Mouse (Mus musculus) midbrain, embryonic 15.5 days (tissue): ENCODE data around the gene Caly. TPM values are rescaled to one million over a fixed set of nuclear protein-coding genes. Genes with fewer than 3 reads are reported as not detected.

Source experiments
- ATAC-seq: fragments of 200-750 bp; cut with Nextera tagmentation; replicated peaks from 2 replicates; pipeline ENCODE4 v1.8.0; 2017; ENCODE audit warnings: moderate TSS enrichment
- H3K27ac ChIP-seq: fragments of 300-500 bp; sonication (generic); 2 replicates; pipeline ENCODE4 v1.5.1; 2015; ENCODE audit warnings: mild to moderate bottlenecking, inconsistent platforms
- H3K27me3 ChIP-seq: fragments of 300-500 bp; sonication (generic); replicated peaks from 2 replicates; pipeline ENCODE4 v1.6.1; 2015; ENCODE audit warnings: inconsistent platforms
- H3K36me3 ChIP-seq: fragments of 300-500 bp; sonication (generic); replicated peaks from 2 replicates; pipeline ENCODE4 v1.6.1; 2015; ENCODE audit warnings: inconsistent platforms
- H3K4me1 ChIP-seq: fragments of 300-500 bp; sonication (generic); 2 replicates; pipeline ENCODE4 v1.6.1; 2015; ENCODE audit warnings: inconsistent platforms
- H3K4me2 ChIP-seq: fragments of 300-500 bp; sonication (generic); 2 replicates; pipeline ENCODE4 v1.6.1; 2015; ENCODE audit warnings: inconsistent platforms, mild to moderate bottlenecking, moderate library complexity
- H3K4me3 ChIP-seq: fragments of 300-500 bp; sonication (generic); 2 replicates; pipeline ENCODE4 v1.5.1; 2015; ENCODE audit warnings: mild to moderate bottlenecking, inconsistent platforms
- H3K9ac ChIP-seq: fragments of 300-500 bp; sonication (generic); 2 replicates; pipeline ENCODE4 v1.6.1; 2015; ENCODE audit warnings: mild to moderate bottlenecking, inconsistent platforms
- H3K9me3 ChIP-seq: fragments of 300-500 bp; sonication (generic); 2 replicates; pipeline ENCODE4 v1.6.1; 2016; ENCODE audit warnings: inconsistent platforms
- WGBS: fragments of 180-500 bp; shearing (Covaris S2); methylation state at CpG from one replicate; pipeline ENCODE4 v1.1.7; 2015; ENCODE audit warnings: mixed read lengths; 5-methylcytosine and 5-hydroxymethylcytosine counted together
- polyA plus RNA-seq: library from polyadenylated mRNA; unstranded; fragments of >200 nt; fragmentation: Nextera tagmentation; extraction: Ambion mirVana; gene quantifications from 2 replicates; pipeline ENCODE4 v1.2.1, GENCODE M21; 2015

Caly gene
- polyA plus RNA-seq, 1 experiment from 2014 or later: 277 TPM

DNA sequence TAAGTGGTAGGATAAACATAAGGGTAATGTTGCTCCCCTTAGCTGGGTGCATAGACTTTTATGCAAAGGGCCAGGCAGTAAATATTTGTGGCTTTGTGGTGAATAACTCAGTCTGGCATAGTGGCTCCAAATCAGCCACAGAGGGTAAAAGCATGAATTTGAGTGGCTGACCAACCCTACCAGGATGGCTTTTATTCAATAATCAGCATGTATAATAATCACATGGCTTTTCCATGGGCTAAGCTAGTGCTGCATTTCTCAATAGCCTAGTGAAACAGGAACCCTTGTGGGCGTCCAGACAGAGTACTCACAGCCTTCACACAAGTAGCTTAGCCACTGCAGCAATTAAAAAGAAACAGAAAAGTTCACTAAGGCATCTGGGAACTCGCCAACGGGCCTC, 29.6 kb upstream of the Caly start:
- Histone ChIP-seq H3K36me3 (peaks cover 31% of the 10 kb centered on the region), H3K27ac (no peak overlapping the region), H3K9ac (no peak overlapping the region), H3K4me1 (peaks cover 3% of the 10 kb centered on the region), H3K4me3 (no peak overlapping the region), H3K27me3 (no peaks in the 10 kb centered on the region), H3K4me2 (no peak overlapping the region), H3K9me3 (no peaks in the 10 kb centered on the region)
- ATAC-seq: no peak
- 73% methylated on average over 3 of the region's 3 CpGs for WGBS

DNA sequence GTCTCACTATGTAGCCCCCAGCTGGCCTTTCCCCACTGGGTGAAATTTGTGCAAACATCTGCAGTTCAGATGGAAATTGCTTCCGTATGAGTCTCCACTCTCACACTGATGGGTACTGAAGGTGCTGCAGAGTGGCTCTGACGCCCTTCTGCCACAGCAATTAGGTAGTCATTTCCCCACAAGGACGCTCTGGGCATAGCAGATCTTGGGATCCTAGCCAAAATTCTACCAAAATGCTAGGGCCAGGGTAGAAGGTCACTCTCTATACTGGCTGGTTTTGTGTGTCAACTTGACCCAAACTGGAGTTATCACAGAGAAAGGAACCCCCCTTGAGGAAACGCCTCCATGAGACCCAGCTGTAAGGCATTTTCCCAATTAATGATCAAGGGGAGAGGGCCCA, 21.7 kb upstream of the Caly start:
- Histone ChIP-seq H3K36me3 (peaks cover 11% of the 10 kb centered on the region), H3K4me1 (peaks cover 12% of the 10 kb centered on the region), H3K4me2 (no peak overlapping the region), H3K27me3 (no peaks in the 10 kb centered on the region), H3K4me3 (no peak overlapping the region), H3K27ac (no peak overlapping the region), H3K9ac (no peak overlapping the region), H3K9me3 (no peaks in the 10 kb centered on the region)
- WGBS: 85% methylated on average over 4 of the region's 4 CpGs
- no peak for ATAC-seq

DNA sequence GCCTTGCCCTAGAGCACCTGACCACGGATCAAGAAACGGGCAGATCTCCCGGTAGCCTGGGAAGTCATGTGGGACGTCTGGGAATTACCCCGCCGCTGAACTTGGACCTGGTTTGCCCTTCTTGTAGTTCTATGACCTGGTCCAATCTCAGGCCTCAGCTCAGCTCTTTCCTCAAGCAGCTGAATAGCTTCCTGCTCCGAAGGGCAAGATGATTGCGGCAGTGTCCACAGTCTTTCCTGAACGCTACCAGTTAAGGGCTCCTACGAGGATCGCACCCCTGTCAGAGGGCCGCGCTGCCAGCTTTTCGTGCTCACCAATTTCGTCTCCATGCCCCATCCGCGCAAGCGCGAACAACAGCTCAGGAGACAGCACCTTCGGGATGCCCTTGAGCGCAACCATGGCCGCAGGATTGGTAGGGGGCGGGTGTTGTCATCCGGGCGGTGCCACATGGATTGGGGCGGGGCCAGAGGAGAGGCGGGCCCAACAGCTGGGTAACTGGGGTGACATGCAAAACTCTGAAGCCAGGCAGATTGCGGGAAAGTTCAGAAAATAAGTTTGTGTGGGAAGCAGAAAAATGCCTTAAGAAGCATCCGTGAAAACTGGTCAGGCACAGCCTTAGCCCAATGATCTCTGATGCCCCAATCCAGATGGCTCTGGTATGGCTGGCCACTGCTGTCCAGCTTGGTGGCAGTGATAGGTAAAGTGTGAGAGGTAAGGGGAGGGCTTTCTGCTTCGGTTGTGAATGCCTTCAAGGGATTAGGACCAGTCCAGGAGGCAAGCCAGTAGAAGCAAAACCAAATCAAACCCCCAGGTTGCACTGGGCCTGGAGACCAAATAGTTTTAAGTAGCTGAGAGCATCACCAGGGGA, 19.9 kb upstream of the Caly start, which contains the start of gene Fuom:
Fuom (minus strand) TSS at position 449 of the 868 bp plus-strand sequence.
- Histone ChIP-seq H3K36me3 (no peaks in the 10 kb centered on the region), H3K4me1 (peaks cover 12% of the 10 kb centered on the region), H3K27ac (peak within 1 kb of the TSS; percentile 49), H3K4me2 (peak within 1 kb of the TSS; percentile 65), H3K27me3 (no peaks in the 10 kb centered on the region), H3K9me3 (no peaks in the 10 kb centered on the region), H3K4me3 (peak within 1 kb of the TSS; percentile 38), H3K9ac (peak within 1 kb of the TSS; percentile 42)
- WGBS: 2% methylated on average over 30 of the region's 30 CpGs
- peak; percentile 85 for ATAC-seq

DNA sequence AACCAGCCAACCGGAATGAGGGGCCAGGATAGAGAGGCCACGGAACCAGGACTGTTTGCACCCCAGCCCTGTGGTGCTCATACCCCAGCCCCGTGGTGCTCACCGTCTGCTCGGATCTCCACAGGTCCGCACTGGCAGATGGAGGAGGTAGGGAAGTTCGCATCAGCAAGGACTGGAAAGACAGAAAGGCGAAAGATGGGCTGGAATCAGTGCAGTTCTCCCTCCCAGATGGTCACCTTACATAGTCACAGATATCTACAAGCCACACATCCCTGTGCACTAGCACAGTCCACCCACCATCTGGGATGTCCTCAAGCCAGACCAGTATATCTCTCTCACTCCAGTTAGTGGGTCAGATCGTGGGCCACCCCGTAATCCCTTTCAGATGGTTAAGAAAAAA, 19.1 kb upstream of the Caly start:
- Histone ChIP-seq H3K27ac (no peak overlapping the region), H3K36me3 (no peaks in the 10 kb centered on the region), H3K4me2 (peak overlapping the region; percentile 65), H3K9me3 (no peaks in the 10 kb centered on the region), H3K27me3 (no peaks in the 10 kb centered on the region), H3K9ac (peak overlapping the region; percentile 42; the same call in 1 of the 2 replicates), H3K4me1 (peaks cover 12% of the 10 kb centered on the region), H3K4me3 (peak overlapping the region; percentile 38)
- no peak for ATAC-seq
- 70% methylated on average over 10 of the region's 10 CpGs for WGBS

DNA sequence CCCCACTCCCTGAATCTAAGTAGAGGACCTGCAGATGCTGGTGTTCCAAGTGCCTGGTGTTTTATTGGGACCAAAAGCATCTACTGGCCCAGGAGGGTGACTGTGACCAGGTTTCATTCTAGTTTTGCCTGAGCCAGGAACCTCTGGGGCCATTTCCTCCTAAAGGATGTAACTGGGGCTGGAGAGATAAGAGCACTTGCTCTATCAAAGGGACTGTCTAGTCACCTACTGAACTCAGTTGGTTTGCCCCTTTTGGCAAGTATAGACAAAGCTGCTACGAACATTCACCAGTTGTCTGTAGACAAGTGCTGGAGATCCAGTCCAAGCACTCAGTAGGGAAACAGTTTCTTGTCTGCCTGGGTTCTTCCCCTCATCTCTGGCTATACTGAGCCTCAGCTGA, 16.1 kb upstream of the Caly start:
- no peaks in the 10 kb centered on the region for H3K36me3 ChIP-seq
- no peak overlapping the region for H3K4me2 ChIP-seq
- no peak overlapping the region for H3K4me3 ChIP-seq
- peaks cover 12% of the 10 kb centered on the region for H3K4me1 ChIP-seq
- H3K27ac ChIP-seq: no peak overlapping the region
- no peaks in the 10 kb centered on the region for H3K27me3 ChIP-seq
- WGBS: 96% methylated on average over 1 of the region's 1 CpGs
- H3K9ac ChIP-seq: no peak overlapping the region
- H3K9me3 ChIP-seq: no peaks in the 10 kb centered on the region
- ATAC-seq: no peak

DNA sequence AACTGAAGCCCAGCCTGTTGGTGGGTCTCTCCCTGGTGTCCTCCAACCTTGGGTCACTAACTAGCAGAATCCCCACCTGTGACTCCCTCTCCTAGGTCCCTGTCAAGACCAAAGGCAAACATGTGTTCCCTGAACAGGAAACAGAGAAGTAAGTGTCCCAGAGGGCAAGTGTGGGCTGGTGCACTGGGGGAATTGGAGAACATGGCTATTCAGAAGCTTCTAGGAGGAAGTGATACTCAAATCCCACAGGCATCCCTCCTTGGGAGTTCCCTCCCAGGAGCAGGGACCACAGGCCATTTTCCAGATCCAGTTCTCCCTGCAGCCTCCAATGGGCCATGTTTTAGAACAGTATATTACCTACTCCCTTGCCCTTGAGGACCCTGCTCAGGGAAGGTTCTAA, 13.7 kb upstream of the Caly start:
- Histone ChIP-seq H3K4me1 (no peaks in the 10 kb centered on the region), H3K4me2 (no peak overlapping the region), H3K9ac (no peak overlapping the region), H3K9me3 (no peaks in the 10 kb centered on the region), H3K4me3 (no peak overlapping the region), H3K27me3 (no peaks in the 10 kb centered on the region), H3K36me3 (no peaks in the 10 kb centered on the region), H3K27ac (no peak overlapping the region)
- no peak for ATAC-seq

DNA sequence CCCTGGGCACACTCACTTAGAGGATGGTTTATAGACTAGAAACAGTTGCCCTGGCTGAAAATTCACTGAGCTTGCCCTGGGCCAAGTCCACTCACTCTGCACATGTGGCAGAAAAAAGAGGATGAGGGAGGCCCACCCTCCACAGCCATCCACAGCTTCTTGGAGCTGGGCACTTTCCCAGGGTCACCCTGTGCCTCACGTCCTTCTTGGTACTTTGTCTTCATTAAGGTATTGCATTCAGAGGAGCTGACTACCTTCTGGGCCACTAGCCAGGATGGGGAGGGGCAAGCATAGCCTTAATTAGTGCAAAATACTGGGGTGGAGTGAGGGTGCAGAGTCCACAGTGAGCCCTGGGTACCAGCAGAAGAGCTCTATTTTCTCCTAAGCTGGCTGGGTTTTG, 13.2 kb upstream of the Caly start:
- Histone ChIP-seq H3K9ac (no peak overlapping the region), H3K4me2 (no peak overlapping the region), H3K4me1 (no peaks in the 10 kb centered on the region), H3K9me3 (no peaks in the 10 kb centered on the region), H3K27me3 (no peaks in the 10 kb centered on the region), H3K27ac (no peak overlapping the region), H3K36me3 (no peaks in the 10 kb centered on the region), H3K4me3 (no peak overlapping the region)
- WGBS: 61% methylated on average over 1 of the region's 1 CpGs
- ATAC-seq: no peak

DNA sequence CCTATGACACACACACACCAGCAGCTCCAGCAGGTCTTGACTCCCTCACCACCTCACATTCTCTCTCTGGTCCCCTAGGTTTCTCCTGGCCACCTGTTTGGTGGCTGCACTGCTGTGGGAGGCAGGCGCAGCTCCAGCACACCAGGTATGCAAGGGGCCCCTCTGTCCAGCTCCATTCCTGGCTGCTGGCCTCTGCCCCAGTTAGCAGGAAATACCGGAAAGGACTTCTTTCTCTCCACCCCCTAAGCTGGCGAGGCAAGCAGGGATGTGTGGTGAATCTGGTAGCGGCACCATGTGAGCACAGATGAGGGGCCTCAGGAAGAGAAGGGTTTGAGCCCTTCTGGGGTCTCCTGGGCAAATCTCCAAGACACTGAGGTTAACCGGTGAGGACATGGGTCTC, 12.6 kb upstream of the Caly start:
- no peaks in the 10 kb centered on the region for H3K27me3 ChIP-seq
- H3K4me2 ChIP-seq: no peak overlapping the region
- H3K36me3 ChIP-seq: no peaks in the 10 kb centered on the region
- no peak overlapping the region for H3K27ac ChIP-seq
- no peaks in the 10 kb centered on the region for H3K9me3 ChIP-seq
- ATAC-seq: no peak
- no peak overlapping the region for H3K4me3 ChIP-seq
- H3K4me1 ChIP-seq: no peaks in the 10 kb centered on the region
- 77% methylated on average over 5 of the region's 5 CpGs for WGBS
- H3K9ac ChIP-seq: no peak overlapping the region

DNA sequence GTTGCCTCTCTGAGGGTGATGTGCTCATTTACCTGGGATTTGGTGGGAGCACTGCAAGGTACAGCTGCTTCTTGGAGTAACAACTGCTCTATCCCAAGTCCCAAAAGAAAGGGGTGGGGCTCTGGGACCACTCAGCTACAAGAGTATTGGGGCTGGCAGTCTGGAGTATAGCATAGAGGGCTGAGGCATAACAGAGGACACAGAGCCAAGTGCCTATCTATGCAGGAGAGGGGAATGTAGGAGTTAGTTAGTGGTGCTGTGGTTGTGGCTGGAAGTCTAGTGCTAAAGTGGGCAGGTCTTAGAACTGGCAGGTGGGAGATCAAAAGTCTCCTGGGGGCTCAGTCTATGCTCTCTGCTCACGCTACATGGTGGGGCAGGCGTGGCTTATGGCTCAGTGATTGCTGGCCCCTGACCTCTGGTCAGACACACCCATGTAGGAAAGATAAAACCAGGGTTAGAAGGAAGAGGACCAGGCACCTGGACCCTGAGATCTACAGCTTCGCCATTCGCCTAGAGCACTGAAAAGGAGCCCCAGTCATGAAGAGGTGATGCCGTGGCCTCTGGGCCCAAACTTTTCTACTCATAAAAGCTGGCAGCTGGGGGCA, 10.7 kb upstream of the Caly start, which contains the start of gene Prap1:
Prap1 (plus strand) TSS at position 472 of the 605 bp plus-strand sequence.
- H3K4me3 ChIP-seq: no peak within 1 kb of the TSS
- no peak for ATAC-seq
- H3K36me3 ChIP-seq: no peaks in the 10 kb centered on the region
- no peaks in the 10 kb centered on the region for H3K9me3 ChIP-seq
- WGBS: 59% methylated on average over 5 of the region's 5 CpGs
- no peaks in the 10 kb centered on the region for H3K4me1 ChIP-seq
- H3K9ac ChIP-seq: no peak within 1 kb of the TSS
- no peak within 1 kb of the TSS for H3K27ac ChIP-seq
- H3K4me2 ChIP-seq: no peak within 1 kb of the TSS
- no peaks in the 10 kb centered on the region for H3K27me3 ChIP-seq

DNA sequence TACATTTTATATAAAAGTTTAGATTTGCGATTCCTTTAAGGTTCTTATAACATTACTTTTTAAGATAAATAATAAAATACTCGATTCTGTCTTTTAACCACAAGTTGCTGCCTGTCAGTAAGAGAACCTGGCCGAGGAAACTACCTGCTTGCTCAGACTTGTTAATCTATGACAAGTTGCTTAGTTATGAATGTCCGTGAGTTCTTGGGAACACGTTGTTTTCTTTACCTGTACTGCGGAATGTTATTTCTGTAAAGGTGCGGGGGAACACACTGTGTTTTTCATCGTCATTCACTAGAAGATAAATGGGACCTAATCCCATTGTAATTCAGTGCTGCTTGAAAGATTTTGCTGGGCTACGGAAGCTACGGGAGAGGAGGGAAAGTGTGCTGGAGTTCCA, 8.3 kb upstream of the Caly start:
- no peak for ATAC-seq
- Histone ChIP-seq H3K27me3 (no peaks in the 10 kb centered on the region), H3K4me1 (no peaks in the 10 kb centered on the region), H3K36me3 (no peaks in the 10 kb centered on the region), H3K4me3 (no peak overlapping the region), H3K4me2 (no peak overlapping the region), H3K9me3 (no peaks in the 10 kb centered on the region), H3K9ac (no peak overlapping the region), H3K27ac (no peak overlapping the region)
- 69% methylated on average over 10 of the region's 10 CpGs for WGBS

DNA sequence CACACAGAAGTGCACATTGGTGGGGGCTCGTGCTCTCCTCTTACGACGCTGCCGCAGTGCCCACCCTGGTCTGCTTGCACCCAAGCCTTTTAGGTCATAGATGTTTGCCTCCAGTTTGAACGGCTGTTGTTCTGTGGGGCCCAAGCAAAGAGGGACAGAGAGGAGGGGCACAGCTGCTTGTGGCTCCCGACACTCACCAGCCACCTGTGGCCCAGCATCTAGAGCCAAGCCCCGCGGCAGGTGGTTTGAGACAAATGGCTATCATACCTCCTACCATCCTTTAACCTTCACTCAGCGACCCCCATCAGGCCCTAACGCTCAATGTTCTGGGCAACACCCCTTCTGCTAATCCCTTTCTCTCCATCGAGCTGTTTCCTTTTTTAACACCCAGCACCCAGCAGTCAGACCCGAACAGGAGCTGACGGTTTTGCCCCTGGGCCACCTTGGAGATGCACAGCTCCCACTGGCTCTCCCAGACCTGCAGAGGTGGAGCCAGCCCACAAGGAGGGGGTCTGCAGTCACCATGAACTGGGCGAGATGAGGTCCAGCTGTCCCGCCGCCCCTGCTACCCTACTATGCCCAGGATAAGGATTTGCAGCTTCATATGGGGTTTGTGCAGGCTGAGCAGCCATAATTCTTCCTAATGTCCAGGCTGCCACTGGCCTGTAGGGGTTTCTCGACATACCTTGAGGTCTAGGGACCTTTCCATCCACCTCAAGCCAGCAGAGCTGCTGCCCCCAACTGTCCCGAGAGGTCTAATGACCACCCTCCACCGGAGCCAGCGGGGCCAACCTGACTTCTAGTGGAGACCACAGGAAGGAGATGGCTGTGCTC, 723 bp downstream of the Caly start:
- Histone ChIP-seq H3K4me3 (peak overlapping the region; percentile 66), H3K9ac (peak overlapping the region; percentile 76), H3K4me1 (peaks cover 31% of the 10 kb centered on the region), H3K4me2 (peak overlapping the region; percentile 51), H3K36me3 (no peaks in the 10 kb centered on the region), H3K27ac (peak overlapping the region; percentile 96), H3K9me3 (no peaks in the 10 kb centered on the region), H3K27me3 (no peaks in the 10 kb centered on the region)
- 7% methylated on average over 20 of the region's 20 CpGs for WGBS
- ATAC-seq: peak; percentile 48

DNA sequence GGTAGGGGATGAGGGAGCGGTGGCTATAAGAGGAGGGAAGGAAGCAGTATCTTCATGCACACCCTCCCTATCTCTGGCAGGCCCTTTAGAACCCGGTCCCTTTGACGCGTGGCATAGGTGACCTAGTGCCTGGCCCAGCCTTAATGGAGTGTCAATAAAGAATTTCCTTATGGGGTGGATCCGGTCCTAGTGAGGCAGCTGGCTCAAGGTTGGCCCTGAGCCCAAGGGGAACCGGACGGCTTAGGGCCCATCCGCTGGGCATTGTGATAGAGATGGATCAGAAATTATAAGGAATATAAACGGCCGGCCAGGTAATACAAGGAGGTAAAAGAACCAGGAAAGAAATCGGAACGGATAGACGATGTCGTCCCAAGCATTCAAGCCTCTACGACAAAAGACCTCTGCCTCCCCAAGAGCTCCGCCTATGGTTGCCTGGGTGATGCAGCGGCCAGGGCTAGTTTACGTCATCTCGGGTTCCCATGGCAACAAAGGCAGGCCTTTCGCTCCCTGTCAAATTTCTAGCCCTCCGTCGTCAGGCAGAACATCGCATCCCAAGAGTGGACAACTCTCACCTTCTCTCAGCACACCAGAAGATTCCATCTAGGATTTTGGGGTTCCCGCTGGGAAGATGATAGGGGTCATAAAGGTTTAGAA, 1.7 kb downstream of the Caly start:
- peak overlapping the region; percentile 51 for H3K4me2 ChIP-seq
- peak overlapping the region; percentile 76 for H3K9ac ChIP-seq
- H3K9me3 ChIP-seq: no peaks in the 10 kb centered on the region
- no peaks in the 10 kb centered on the region for H3K27me3 ChIP-seq
- no peaks in the 10 kb centered on the region for H3K36me3 ChIP-seq
- peak overlapping the region; percentile 96 for H3K27ac ChIP-seq
- ATAC-seq: peak; percentile 79
- peak overlapping the region; percentile 66 for H3K4me3 ChIP-seq
- H3K4me1 ChIP-seq: peaks cover 31% of the 10 kb centered on the region
- under 1% methylated on average over 24 of the region's 24 CpGs for WGBS
